Mouse (Mus musculus) MEL (cell line): Measurements from ENCODE around the gene Dgat2. TPM values are rescaled to one million over a fixed set of nuclear protein-coding genes. Genes with fewer than 3 reads are reported as not detected.

ENCODE experiments used
- DNase-seq: peaks from one replicate; pipeline ENCODE4 v3.0.0; 2011; ENCODE audit warnings: low read depth, low spot score
- H3K27ac ChIP-seq: 2 replicates; pipeline ENCODE4 v1.5.1; 2012; ENCODE audit warnings: low read depth, mild to moderate bottlenecking, control low read depth, low read length, moderate library complexity; ENCODE audit not compliant: control insufficient read depth
- H3K27me3 ChIP-seq, 2 experiments: fragments of 150-350 bp in 1 of 2; sonication (generic) in 1 of 2; 2 replicates each; pipeline ENCODE4 v1.6.1; 2012; ENCODE audit warnings: low read length in 2 of 2, mild to moderate bottlenecking in 2 of 2, improper control_type of control experiment in 1 of 2, moderate library complexity in 1 of 2; ENCODE audit not compliant: insufficient read depth in 2 of 2, control insufficient read depth in 1 of 2
- H3K36me3 ChIP-seq, 2 experiments: 2 replicates each; pipeline ENCODE4 v1.6.1; 2012 to 2014; ENCODE audit warnings: low read length in 2 of 2, improper control_type of control experiment in 1 of 2, inconsistent platforms in 1 of 2, mild to moderate bottlenecking in 1 of 2; ENCODE audit not compliant: insufficient read depth in 2 of 2, control insufficient read depth in 1 of 2
- H3K4me1 ChIP-seq, 2 experiments: fragments of 150-350 bp in 1 of 2; sonication (generic) in 1 of 2; 2 replicates each; pipeline ENCODE4 v1.6.1; 2012; ENCODE audit warnings: low read length in 2 of 2, improper control_type of control experiment in 1 of 2, mild to moderate bottlenecking in 1 of 2; ENCODE audit not compliant: insufficient read depth in 2 of 2, control insufficient read depth in 1 of 2
- H3K4me3 ChIP-seq, 2 experiments: fragments of 150-350 bp in 1 of 2; sonication (generic) in 1 of 2; 2 replicates each; pipeline ENCODE4 v1.5.1; 2012; ENCODE audit warnings: low read depth in 2 of 2, low read length in 2 of 2, mild to moderate bottlenecking in 2 of 2, moderate library complexity in 2 of 2, control low read depth in 1 of 2, improper control_type of control experiment in 1 of 2; ENCODE audit not compliant: control insufficient read depth in 1 of 2, insufficient read depth in 1 of 2
- H3K79me2 ChIP-seq: 2 replicates; pipeline ENCODE4 v1.6.1; 2012; ENCODE audit warnings: mild to moderate bottlenecking, low read length, moderate library complexity; ENCODE audit not compliant: control insufficient read depth, poor library complexity, insufficient read depth
- H3K9ac ChIP-seq: 2 replicates; pipeline ENCODE4 v1.6.1; 2012; ENCODE audit warnings: low read depth, mild to moderate bottlenecking, control low read depth, low read length, moderate library complexity; ENCODE audit not compliant: control insufficient read depth, poor library complexity, severe bottlenecking
- H3K9me3 ChIP-seq: fragments of 150-350 bp; sonication (generic); replicated peaks from 2 replicates; pipeline ENCODE4 v1.6.1; 2012; ENCODE audit warnings: mild to moderate bottlenecking, low read length, improper control_type of control experiment, moderate library complexity; ENCODE audit not compliant: insufficient read depth
- CHD1 ChIP-seq: IDR thresholded peaks from 2 replicates; pipeline ENCODE4 v1.6.1; 2012; ENCODE audit warnings: low read depth, mild to moderate bottlenecking, inconsistent platforms, low read length, improper control_type of control experiment
- E2F4 ChIP-seq: IDR thresholded peaks from 2 replicates; pipeline ENCODE4 v1.6.1; 2011; ENCODE audit warnings: low read depth, low read length, improper control_type of control experiment, borderline replicate concordance
- ELF1 ChIP-seq: IDR thresholded peaks from 2 replicates; pipeline ENCODE4 v1.6.1; 2014; ENCODE audit warnings: low read depth, mild to moderate bottlenecking, inconsistent platforms, low read length, improper control_type of control experiment, moderate library complexity
- ETS1 ChIP-seq: IDR thresholded peaks from 2 replicates; pipeline ENCODE4 v1.6.1; 2012; ENCODE audit warnings: low read depth, mild to moderate bottlenecking, inconsistent platforms, low read length, improper control_type of control experiment, moderate library complexity
- JUND ChIP-seq: IDR thresholded peaks from 2 replicates; pipeline ENCODE4 v1.6.1; 2011; ENCODE audit warnings: low read depth, mild to moderate bottlenecking, improper control_type of control experiment, low read length
- KAT2A ChIP-seq: conservative IDR thresholded peaks from 2 replicates; pipeline ENCODE4 v1.6.1; 2012; ENCODE audit warnings: low read depth, low read length, improper control_type of control experiment, inconsistent platforms
- MAFK ChIP-seq: IDR thresholded peaks from 2 replicates; pipeline ENCODE4 v1.6.1; 2011; ENCODE audit warnings: low read depth, mild to moderate bottlenecking, low read length, improper control_type of control experiment, borderline replicate concordance
- MAX ChIP-seq: IDR thresholded peaks from 2 replicates; pipeline ENCODE4 v1.6.1; 2011; ENCODE audit warnings: low read length, improper control_type of control experiment
- MEF2A ChIP-seq: IDR thresholded peaks from 2 replicates; pipeline ENCODE4 v1.6.1; 2014; ENCODE audit warnings: low read depth, mild to moderate bottlenecking, inconsistent platforms, low read length, improper control_type of control experiment; ENCODE audit not compliant: poor library complexity, insufficient replicate concordance, severe bottlenecking; ENCODE audit errors: extremely low read depth
- POLR2AphosphoS2 ChIP-seq: IDR thresholded peaks from 2 replicates; pipeline ENCODE4 v1.6.1; 2011; ENCODE audit warnings: low read length, improper control_type of control experiment
- RAD21 ChIP-seq: IDR thresholded peaks from 2 replicates; pipeline ENCODE4 v1.6.1; 2011; ENCODE audit warnings: mild to moderate bottlenecking, low read depth, low read length, improper control_type of control experiment
- RCOR1 ChIP-seq: IDR thresholded peaks from 2 replicates; pipeline ENCODE4 v1.6.1; 2012; ENCODE audit warnings: low read depth, mild to moderate bottlenecking, inconsistent platforms, low read length, improper control_type of control experiment
- SIN3A ChIP-seq: IDR thresholded peaks from 2 replicates; pipeline ENCODE4 v1.6.1; 2012; ENCODE audit warnings: low read length, improper control_type of control experiment, inconsistent platforms
- TAL1 ChIP-seq: IDR thresholded peaks from 2 replicates; pipeline ENCODE4 v1.6.1; 2012; ENCODE audit warnings: mild to moderate bottlenecking, inconsistent platforms, low read length, moderate library complexity, mixed read lengths
- TBP ChIP-seq: IDR thresholded peaks from 2 replicates; pipeline ENCODE4 v1.8.0; 2011; ENCODE audit warnings: low read depth, low read length, improper control_type of control experiment
- USF2 ChIP-seq, 2 experiments: IDR thresholded peaks; 2 replicates each; pipeline ENCODE4 v1.6.1; 2011 to 2012; ENCODE audit warnings: improper control_type of control experiment in 2 of 2, low read length in 2 of 2, borderline replicate concordance in 1 of 2, inconsistent platforms in 1 of 2, low read depth in 1 of 2, mild to moderate bottlenecking in 1 of 2; ENCODE audit not compliant: insufficient read depth in 1 of 2
- ZKSCAN1 ChIP-seq: IDR thresholded peaks from 2 replicates; pipeline ENCODE4 v1.6.1; 2012; ENCODE audit warnings: low read depth, mild to moderate bottlenecking, inconsistent platforms, low read length, improper control_type of control experiment, moderate library complexity
- ZNF384 ChIP-seq: IDR thresholded peaks from 2 replicates; pipeline ENCODE4 v1.6.1; 2012; ENCODE audit warnings: low read depth, mild to moderate bottlenecking, inconsistent platforms, low read length, improper control_type of control experiment
- polyA plus RNA-seq, 2 experiments: library from polyadenylated mRNA; stranded (reverse) in 1 of 2; unstranded in 1 of 2; fragments of >175 nt in 1 of 2; fragments of >200 nt in 1 of 2; gene quantifications; 2 replicates each; pipeline versions ENCODE4 v1.2.1 to v1.2.4; 2012; ENCODE audit warnings: low replicate concordance in 2 of 2, low read depth in 1 of 2; ENCODE audit not compliant: insufficient read length in 2 of 2, insufficient read depth in 1 of 2, missing spikeins in 1 of 2
- total RNA-seq: library from RNA; depleted of rRNA; stranded (reverse); fragments of 300-350 nt; gene quantifications from 2 replicates; pipeline ENCODE4 v1.2.3, GENCODE M21; 2012

Gene Dgat2
- total and polyA plus RNA-seq, 3 experiments = 4.1 to 7.7 TPM; not detected in 1

DNA sequence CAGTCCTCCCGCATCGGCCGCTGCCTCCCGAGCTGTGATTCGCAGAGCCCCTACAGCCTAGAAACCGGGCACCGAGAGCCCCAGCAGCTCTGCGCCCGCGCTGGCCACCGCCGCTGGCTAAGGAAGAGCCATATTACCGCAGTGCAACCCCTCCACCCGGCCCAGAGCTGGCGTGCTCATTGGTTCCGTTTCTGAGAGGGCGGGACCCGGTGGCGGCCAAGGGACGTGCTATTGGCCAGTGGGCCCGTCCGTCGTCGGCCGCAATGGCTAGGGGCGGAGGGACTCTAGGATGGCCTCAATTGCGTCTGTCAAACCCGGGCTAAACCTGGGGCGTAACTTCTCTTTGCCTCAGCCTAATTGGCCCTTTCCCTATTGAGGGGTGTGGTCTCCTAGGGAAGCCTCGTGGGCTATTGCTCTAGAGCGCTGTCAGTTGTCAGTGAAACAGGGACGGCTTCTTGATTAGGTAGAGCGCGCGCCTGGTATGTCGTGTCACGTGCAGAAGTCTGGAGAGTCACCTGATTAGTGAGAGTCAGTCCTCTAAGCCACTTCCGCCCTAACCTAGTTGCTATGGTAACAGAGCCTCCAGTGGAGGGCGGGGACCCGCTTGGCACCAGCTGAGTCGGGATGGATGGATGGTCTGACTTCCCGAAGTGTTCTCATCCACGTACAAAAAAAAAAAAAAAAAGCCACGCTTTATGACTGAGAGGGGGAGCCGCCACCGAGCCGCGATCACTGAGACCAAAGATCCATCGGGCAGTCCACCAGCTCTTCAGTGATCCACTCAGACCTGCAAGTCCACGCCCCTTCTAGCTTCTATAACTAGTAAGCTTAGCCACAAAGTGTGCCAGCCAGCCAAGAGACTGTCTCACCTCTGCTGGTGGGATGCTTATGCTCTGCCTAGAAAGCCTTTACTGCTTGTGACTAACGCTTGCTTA, 41.3 kb downstream of the Dgat2 start, which contains the start of gene Uvrag (continued):
- peak; percentile 75 for TF ChIP-seq ETS1
- no peak for TF ChIP-seq TAL1
- TF ChIP-seq SIN3A = peak; percentile 97

DNA sequence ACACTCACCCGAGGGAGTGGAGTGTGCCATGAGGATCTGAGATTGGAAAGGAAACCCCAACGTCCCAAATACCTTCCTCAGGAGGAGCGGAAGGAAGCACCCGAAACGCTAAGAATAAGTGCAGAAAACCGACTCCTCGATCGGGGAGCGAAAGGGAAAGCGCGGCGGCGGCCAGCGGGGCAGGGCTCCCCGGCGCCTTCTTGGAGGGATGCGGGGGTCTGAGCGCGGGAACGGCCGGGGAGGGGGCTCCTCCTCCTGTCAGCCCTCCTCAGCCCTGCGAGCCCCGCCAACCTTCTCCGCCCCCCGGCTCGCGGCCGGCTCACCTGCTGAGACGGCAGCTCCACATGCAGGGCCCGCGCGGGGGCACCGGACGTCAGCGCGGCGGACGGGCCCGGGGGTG, 42.0 kb downstream of the Dgat2 start:
- H3K27me3 ChIP-seq = no peaks in the 10 kb centered on the region
- TF ChIP-seq JUND = no peak
- TF ChIP-seq USF2 (IDR thresholded peaks at IDR 0.05; ENCODE audit: borderline replicate concordance in 1 of 2, insufficient read depth in 1 of 2, low read depth in 1 of 2, low read length in 2 of 2) = no peak
- no peak for TF ChIP-seq RAD21
- TF ChIP-seq E2F4 = no peak
- no peak for TF ChIP-seq RCOR1
- TF ChIP-seq CHD1 = no peak
- TF ChIP-seq ELF1 = no peak
- no peak for TF ChIP-seq MAX
- TF ChIP-seq KAT2A = no peak
- TF ChIP-seq ZNF384 = no peak
- no peak for TF ChIP-seq MAFK
- no peak for TF ChIP-seq TBP
- no peak for TF ChIP-seq ZKSCAN1
- TF ChIP-seq MEF2A = no peak
- no peak for TF ChIP-seq POLR2AphosphoS2
- peak overlapping the region; percentile 72 to 99 for H3K4me3 ChIP-seq
- H3K4me1 ChIP-seq = peaks cover 0 to 2% of the 10 kb centered on the region in 2 experiments; a peak in 1 of 4 replicates
- H3K79me2 ChIP-seq = peaks cover 28% of the 10 kb centered on the region
- H3K27ac ChIP-seq = peak overlapping the region; percentile 47
- peak overlapping the region; percentile 89 for H3K9ac ChIP-seq
- peaks cover 0 to 3% of the 10 kb centered on the region in 2 experiments; a peak in 1 of 4 replicates for H3K36me3 ChIP-seq
- DNase-seq = peak; percentile 61
- H3K9me3 ChIP-seq = no peaks in the 10 kb centered on the region
